Mouse (Mus musculus) natural killer cell, adult 2 months (primary cell): ENCODE data around the gene Slco2a1.

Experiments
- DNase-seq, 2 experiments: peaks; one replicate each; pipeline ENCODE4 v3.0.0; 2022; ENCODE audit warnings: low spot score in 2 of 2

Slco2a1 gene

GRCm38 (mm10) chr9:102988462-102988861, at the start of gene Slco2a1:
Slco2a1 (plus strand) TSS chr9:102988712.
- no peak for DNase-seq

GRCm38 (mm10) chr9:102942221-102942620, 46.3 kb upstream of the Slco2a1 start:
- no peak for DNase-seq

GRCm38 (mm10) chr9:102944891-102945290, 43.6 kb upstream of the Slco2a1 start:
- no peak for DNase-seq

GRCm38 (mm10) chr9:102946469-102947015, 42.0 kb upstream of the Slco2a1 start:
- DNase-seq, result no peak

GRCm38 (mm10) chr9:102948706-102949105, 39.8 kb upstream of the Slco2a1 start:
- DNase-seq, result no peak

GRCm38 (mm10) chr9:102951091-102951994, 37.2 kb upstream of the Slco2a1 start:
- no peak for DNase-seq

GRCm38 (mm10) chr9:102955866-102956265, 32.6 kb upstream of the Slco2a1 start:
- DNase-seq, result no peak

- DNase-seq, result no peak
Measured at GRCm38 (mm10) chr9:102958703-102959102, 29.8 kb upstream of the Slco2a1 start.

GRCm38 (mm10) chr9:102961356-102962092, 27.0 kb upstream of the Slco2a1 start:
- no peak for DNase-seq

GRCm38 (mm10) chr9:102962093-102962788, 26.3 kb upstream of the Slco2a1 start:
- DNase-seq, result no peak

- no peak for DNase-seq
Measured at GRCm38 (mm10) chr9:102963321-102963720, 25.2 kb upstream of the Slco2a1 start.

GRCm38 (mm10) chr9:102964644-102965043, 23.9 kb upstream of the Slco2a1 start:
- DNase-seq, result no peak

GRCm38 (mm10) chr9:102972393-102973050, 16.0 kb upstream of the Slco2a1 start:
- no peak for DNase-seq

GRCm38 (mm10) chr9:102975887-102976286, 12.6 kb upstream of the Slco2a1 start:
- no peak for DNase-seq

- DNase-seq, result no peak
Measured at GRCm38 (mm10) chr9:102977090-102977489, 11.4 kb upstream of the Slco2a1 start.

- DNase-seq, result no peak
Measured at GRCm38 (mm10) chr9:102977791-102978492, 10.6 kb upstream of the Slco2a1 start.

- DNase-seq, result no peak
Measured at GRCm38 (mm10) chr9:102979011-102979700, 9.4 kb upstream of the Slco2a1 start.

GRCm38 (mm10) chr9:102979956-102980355, 8.6 kb upstream of the Slco2a1 start:
- DNase-seq, result no peak

GRCm38 (mm10) chr9:102980420-102980819, 8.1 kb upstream of the Slco2a1 start:
- DNase-seq, result no peak

- no peak for DNase-seq
Measured at GRCm38 (mm10) chr9:102981791-102982190, 6.7 kb upstream of the Slco2a1 start.
